Mouse (Mus musculus) liver, embryonic 14.5 days (tissue): ENCODE data around the gene Atp13a2.

Experiments used
- CTCF ChIP-seq: IDR thresholded peaks from 2 replicates; pipeline ENCODE4 v1.5.1; 2016; ENCODE audit warnings: antibody characterized with exemption, low read depth, control low read depth
- EP300 ChIP-seq: IDR thresholded peaks from 2 replicates; pipeline ENCODE4 v1.6.1; 2016; ENCODE audit warnings: antibody characterized with exemption, low read depth

DNA sequence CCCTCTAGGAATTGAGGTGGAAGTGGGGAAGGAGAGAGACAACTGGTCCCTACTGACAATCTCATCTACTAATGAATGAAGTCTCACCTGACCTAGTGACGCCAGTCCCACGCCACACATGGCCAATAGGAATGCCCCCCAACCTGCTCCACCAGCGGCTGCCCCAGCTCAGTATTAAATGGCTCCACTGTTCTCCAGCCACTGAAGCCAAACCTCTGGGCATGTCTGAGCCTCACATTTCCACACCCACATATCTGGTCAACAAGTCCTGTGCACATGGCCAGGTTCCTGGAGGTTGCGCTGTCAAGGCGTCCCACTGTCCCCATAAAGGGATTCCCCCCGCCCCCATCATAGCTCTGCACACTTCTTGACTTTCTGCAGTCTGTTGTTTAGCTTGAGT, 2.1 kb upstream of the Atp13a2 start:
- TF ChIP-seq CTCF (no peak), EP300 (no peak)
